Mouse (Mus musculus) gastrocnemius, postnatal 4 days (tissue): ENCODE data around the gene Kpna7. TPM values are rescaled to one million over a fixed set of nuclear protein-coding genes. Genes with fewer than 3 reads are reported as not detected.
A peak's percentile ranks its signal among the peaks of the same experiment; 100 is the strongest.
"Not testable (repeated sequence)": the region's sequence is repeated elsewhere in the genome, so short reads cannot be mapped to it uniquely, and the experiment has no call there.

Source experiments
- DNase-seq, 2 experiments: peaks; one replicate each; pipeline ENCODE4 v3.0.0; 2021 to 2022; ENCODE audit warnings: low spot score in 2 of 2, mixed read lengths in 2 of 2
- total RNA-seq, 2 experiments: library from RNA; stranded (reverse); gene quantifications; 2 replicates each; pipeline ENCODE4 v1.2.3; 2021

Gene Kpna7
- total RNA-seq, 2 experiments from 2014 or later: not detected

DNA sequence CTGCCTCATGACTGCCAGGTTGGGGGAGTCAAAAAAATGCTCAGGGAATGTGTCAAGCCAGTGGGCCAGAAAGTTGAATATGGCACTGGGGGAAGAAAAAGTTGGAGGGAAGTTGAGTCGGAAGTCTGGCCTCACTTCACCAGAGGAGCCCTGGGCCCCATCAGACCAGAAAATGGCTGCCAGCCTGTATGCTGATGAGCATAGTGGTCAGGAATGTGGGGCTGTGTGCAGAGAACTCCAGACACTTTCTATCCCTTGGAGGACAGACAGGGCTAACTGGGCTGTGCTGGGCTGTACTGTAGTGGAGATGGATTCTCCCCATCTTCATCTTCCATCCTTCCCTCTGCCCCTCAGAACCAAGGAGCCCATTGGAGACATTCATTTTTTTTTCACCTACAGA, 53.4 kb downstream of the Kpna7 start:
- DNase-seq: not testable (repeated sequence)

- not testable (repeated sequence) for DNase-seq
These were observed 63.1 kb downstream of the Kpna7 start for GRCm38 (mm10) chr5:145020712-145021111.

DNA sequence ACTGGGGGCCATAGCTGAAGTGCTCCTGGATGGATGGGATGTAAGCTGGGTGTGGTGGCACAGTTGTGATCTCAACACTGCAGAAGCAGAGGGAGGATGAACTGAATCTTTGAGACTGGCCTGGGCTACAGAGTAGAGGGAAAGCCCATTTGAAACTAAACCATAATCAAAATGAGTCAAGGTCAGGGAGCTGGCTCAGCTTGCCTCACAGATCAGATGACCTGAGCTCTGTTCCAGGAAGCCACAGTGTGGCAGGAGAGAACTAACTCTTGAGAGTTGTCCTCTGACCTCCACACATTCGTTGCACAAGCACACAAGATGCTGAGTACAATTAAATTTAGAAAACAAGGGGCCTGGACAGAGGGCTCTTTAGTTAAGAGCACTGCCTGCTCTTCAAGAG, 63.6 kb downstream of the Kpna7 start:
- DNase-seq: not testable (repeated sequence)

- DNase-seq: not testable (repeated sequence)
These were observed 67.1 kb downstream of the Kpna7 start for GRCm38 (mm10) chr5:145016761-145017160.

DNA sequence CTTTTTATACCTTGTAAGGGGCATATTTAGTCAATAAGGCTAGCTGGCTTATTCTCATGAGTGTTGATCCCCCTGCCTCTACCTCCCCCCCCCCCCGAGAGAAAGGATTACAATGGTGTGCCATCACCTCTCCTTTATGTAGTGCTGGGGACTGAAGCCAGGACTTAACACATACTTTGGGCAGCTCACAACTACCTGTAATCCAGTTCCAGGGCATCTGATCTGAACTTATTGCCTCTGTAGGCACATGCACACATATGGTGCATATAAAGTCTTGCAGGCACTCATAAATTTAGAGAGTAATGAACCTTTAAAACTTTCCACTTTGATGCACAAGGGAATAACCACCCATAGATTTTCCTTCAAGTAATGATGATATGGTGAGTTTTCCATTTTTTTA, 69.6 kb downstream of the Kpna7 start:
- DNase-seq: no peak

DNA sequence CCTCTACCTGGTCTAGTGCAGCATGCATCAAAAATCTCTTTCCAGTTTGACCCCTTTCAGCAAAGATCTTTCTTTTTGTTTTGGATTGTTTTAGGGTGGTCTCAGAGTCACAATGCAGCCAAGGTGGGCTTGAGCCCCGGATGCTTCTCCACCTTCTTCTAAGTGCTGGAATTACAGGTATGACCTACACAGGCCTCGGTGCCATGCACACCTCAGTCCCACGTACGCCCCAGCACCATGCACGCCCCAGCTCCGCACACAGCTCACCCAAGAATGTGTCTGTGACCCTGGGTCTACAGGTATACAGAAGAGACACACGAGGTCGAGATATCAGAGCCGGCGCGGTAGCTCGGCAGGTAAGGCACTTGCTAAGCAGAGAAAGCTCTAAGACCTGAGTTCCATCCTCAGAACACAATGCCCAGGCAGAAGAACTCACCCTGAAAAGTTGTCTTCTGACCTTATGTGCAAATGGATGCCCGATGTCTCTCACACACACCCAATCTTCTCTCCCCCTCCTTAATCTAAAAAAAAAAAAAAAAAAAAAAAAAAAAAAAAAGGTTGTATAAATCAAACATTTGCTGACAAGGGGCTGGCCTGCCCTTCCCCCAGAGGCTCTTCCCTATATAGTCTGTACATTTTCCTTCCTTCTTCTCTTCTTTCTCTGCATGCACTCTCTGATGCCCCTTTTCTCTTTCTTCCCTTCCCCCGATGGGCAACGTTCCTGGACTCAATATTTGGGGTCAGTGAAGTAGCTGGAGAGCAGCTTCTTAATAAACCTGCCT, 74.8 kb downstream of the Kpna7 start:
- DNase-seq: no peak

GRCm38 (mm10) chr5:145005596-145005995, 78.2 kb downstream of the Kpna7 start:
- no peak for DNase-seq

DNA sequence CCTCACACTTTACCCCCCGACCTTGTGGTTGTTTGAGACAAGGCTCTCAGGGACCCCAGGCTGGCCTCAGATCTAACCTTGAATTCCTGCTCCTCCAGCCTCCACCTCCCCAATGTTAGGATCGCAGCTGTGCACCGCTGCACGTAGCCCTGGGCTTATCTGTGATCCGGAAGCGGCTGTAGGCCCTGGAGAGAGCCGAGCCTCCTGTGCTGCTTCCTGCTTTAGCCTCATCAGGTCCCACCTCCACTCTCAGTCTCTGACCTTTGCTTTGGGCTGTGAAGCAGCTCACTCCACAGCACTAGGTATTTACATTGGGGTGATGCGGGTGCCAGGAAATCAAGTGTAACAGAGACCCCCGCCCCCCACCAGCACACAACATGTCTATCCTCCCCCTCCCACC, 79.3 kb downstream of the Kpna7 start:
- DNase-seq: no peak

- DNase-seq: no peak
These were observed 80.5 kb downstream of the Kpna7 start for GRCm38 (mm10) chr5:145003362-145003761.

GRCm38 (mm10) chr5:144998491-144998890, 85.3 kb downstream of the Kpna7 start:
- no peak for DNase-seq

DNA sequence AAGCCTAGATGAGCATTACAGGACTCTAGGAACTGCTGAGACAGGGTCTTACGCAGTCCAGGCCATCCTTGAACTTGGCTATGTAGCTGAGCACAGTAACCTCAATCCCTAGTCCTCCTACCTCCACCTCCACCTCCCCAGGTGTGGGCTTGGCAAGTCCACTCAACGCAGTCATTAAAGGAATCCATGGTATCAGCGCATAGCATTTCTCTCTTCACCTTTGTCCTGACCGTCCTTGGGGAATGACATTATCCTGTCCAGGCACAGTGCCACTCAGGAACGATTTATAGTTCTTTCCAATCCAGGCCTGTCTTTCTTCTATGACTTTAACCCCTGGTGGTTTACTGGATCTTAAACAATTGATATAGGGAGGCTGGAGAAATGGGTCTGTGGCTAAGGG, 93.3 kb downstream of the Kpna7 start:
- no peak for DNase-seq

DNA sequence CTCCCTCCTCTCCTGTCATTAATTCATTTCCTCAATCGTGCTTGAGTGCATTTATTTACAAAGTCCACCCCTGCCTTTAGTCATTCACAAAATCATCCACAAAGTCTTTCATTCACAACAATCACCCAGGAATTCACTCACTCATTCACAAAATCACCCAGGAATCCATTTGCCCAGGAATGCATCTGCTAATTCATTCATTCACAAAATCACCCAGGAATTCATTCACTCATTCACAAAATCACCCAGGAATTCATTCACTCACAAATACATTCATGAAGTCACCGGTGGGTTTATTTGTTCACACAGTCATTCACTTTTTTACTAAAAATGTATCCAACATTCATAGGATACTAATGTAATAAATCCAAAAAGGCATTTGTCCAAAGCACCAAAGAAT, 93.8 kb downstream of the Kpna7 start:
- DNase-seq: no peak

- no peak for DNase-seq
These were observed 94.8 kb downstream of the Kpna7 start for GRCm38 (mm10) chr5:144989061-144989405.

DNA sequence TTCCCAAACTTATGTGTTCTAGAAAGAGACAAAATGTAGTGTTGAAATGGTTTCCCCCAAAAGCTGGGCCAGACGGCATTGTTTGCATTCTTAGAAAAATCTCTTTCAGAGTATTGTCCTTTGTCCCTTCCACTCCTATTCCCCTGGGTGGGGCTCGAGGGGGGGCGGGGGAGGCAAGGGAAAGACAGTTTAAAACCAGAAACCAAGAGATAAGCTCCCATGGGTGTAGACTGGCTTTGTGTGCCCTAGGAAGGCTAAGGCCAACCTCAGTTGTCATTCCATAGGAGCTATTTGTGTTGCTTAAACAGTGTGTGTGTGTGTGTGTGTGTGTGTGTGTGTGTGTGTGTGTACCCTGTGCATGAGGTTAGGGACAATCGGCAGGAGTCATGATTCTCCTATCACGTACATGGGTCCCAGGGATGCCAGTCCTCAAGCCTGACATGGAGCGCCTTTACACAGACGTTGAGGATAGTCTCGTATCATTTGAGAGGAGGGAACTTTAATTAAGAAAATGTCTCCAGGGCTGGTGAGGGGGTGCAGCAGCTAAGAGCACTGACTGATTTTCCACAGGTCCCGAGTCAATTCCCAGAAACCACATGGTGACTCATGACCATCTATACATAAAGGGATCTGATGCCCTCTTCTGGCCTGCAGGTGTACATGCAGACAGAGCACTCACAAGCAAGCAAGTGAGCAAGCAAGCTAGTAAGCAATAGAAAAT, 95.3 kb downstream of the Kpna7 start:
- peak in 1 of 2 experiments; percentile 23 for DNase-seq

DNA sequence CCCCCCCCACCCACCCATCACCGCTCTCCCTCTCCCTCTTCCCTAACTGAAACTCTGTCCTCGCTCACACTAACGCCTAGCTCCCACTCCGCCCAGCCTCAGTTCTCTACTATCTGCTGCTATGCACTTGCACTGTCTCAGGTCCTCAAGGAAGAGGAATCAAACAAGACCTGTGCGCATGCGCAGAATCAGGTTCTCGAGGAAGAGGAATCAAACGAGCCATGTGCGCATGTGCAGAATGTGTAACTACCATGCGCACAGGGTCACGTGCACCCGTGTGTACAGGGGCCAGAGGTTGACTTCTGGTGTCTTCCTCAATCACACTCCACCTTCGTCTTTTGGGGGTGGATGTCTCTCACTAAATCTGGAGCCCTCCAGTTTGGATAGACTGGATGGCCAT, 96.3 kb downstream of the Kpna7 start:
- DNase-seq: no peak

DNA sequence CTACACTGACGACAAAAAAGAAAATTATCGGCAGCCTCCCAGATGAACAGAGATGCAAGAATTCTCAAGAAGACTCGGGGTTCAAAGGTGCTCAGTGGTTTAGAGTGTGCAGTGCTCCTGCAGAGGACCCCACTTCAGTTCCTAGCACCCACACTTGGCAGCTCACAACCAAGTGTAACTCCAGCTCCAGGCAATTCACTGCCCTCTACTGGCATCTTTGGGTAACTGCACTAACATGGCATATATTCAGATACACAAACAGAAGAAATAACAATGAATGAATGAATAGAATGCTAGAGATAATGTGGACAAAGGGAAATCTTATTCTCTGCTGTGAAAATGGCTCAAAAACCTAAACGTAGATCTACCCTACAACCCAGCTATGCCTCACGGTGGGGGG, 99.0 kb downstream of the Kpna7 start:
- no peak for DNase-seq

DNA sequence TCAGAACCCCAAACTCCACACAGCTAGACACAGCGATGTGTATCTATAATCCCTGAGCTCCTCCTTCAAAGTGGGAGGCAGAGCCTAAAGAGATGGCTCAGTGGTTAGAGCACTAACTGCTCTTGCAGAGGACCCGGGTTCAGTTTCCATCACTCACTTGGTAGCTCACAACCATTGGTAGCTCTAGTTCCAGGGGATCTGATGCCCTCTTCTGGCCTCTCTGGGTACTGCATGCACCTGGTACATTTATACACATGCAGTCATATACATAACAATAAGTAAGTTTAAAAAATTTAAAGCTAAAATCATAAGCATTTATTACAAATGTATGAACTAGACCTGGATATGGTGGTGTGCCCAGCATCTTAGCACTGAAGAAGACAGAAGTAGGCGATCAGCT, 100.6 kb downstream of the Kpna7 start:
- no peak for DNase-seq

DNA sequence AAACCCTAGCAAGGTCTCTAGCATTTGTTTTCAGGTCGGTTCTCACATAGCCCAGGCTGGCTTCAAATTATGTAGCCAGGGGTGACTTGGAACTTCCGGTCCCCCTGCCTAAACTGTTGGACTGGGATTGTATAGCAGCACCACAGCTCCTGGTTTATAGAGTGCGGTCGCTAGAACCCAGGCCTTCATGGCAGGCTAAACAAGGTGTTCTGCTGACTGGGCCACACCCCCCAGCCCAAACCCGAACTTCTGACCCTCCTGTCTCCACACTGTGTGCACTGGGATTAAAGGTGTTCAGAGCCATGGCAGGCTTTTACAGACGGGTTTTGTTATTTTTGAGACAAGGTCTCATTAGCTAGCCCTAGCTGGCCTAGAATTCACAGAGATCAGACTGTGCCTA, 104.7 kb downstream of the Kpna7 start:
- DNase-seq: no peak

- DNase-seq: peak in 1 of 2 experiments; percentile 19
These were observed 105.2 kb downstream of the Kpna7 start for GRCm38 (mm10) chr5:144978533-144979107.

- no peak for DNase-seq
These were observed 112.6 kb downstream of the Kpna7 start for GRCm38 (mm10) chr5:144971266-144971665.

DNA sequence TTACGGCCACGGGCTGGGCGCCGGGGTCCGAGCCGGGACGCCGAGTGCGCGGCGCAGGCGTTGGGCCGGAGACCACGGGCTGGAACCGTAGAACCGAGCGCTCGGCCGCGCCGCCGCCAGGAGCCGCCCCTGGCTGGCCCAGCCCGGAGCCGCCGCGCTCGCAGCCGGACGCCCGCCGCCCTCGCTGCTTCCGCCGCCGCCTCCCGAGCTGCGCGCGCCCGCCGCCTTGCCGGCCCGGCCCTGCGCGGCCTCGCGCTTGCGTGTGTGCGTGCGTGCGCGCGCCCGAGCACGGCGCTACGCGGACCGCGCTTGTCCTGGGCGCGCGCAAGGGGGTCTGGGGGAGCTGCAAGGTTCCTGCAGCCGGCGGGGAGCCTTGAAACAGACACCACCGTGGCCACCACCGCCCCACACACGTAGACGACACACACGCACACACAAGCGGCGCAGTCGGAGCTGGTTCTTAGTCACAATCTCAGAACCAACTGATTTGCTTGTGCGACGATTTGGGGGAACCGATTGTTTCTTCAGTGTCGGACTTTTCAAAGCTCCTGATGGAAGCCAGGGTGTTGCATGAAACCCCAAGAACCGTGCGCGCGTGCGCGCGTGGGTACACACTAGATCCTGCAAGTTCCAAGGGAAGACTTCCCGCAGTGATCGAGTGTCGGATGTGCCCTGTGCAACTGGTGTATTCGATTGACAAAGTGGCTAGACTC, 118.0 kb downstream of the Kpna7 start, which contains the start of gene Smurf1:
Gene Smurf1, minus strand, starts transcription at position 209 of the 713 bp plus-strand sequence.
- peak; percentile 81 to 90 for DNase-seq
